Mouse (Mus musculus) kidney, postnatal 4 days (tissue): ENCODE data around the gene Mrpl39.

ENCODE experiments used
- DNase-seq, 2 experiments: peaks; one replicate each; pipeline ENCODE4 v3.0.0; 2021; ENCODE audit warnings: mixed read lengths in 2 of 2

Gene Mrpl39

DNA sequence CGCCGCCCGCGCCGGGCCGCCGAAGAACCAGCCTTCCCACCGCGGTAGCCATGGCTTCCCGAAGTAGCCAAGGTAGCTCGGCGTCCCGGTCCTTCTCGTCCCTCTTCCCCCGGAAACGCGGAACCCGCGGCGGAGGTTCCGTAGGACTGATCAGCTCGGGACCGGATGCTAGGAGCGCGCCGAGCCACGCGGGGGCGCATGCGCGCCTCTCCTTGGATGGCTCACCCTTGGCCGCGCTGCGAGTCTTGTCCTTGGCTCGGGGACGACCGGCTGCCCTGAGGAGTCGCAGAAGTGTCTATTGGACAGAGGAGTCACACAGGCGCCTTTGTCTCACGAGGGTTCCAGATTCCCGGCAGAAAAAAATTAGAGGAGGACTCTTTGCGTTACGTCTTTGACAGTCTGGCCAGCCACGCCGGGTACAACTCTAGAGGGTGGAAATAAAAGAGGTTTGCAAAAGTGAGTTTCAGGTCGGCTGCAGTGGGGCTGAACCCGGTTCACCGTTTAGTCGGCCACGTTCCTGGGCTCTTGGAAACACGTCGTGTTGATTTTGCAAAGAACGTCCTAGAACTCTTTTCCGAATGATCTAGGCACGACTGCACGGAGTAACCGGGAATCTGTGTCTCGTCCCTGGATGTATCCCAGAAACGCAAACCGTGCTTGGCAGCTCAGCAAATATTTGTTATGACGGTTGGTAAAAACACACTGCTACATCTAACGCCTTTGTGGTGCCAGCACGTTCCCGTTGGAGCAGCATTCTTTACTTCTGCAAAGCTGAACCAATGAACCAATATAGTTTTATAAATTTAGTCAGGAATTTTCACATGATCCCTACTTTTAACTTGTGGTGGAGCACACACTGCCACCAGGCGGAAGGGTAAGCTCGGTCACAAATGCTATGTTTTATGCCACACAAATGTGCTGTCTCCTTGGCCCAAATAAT, at the start of gene Mrpl39:
Gene Mrpl39 (minus strand): TSS at position 577 of the 940 bp plus-strand sequence.
- DNase-seq, result peak; percentile 97 to 99

DNA sequence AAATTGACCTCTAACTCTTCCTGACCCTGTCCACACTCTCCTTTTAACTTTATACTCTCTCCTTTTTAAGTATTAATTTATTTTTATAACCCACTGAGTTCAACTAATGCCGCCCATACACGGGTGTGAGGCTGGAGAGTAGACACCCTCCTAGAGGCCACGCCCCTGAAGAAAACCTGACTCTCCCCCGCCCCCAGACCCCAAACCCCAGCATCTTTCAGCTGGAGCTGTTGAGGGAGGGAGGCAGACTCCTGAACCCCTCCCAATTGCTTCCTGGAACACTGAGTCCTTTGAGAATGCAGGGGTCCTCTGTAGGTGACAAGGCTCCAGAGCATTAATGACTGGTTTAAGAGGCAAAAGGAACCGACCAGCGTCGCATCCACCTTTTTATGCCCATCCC, 49.4 kb upstream of the Mrpl39 start:
- no peak for DNase-seq

DNA sequence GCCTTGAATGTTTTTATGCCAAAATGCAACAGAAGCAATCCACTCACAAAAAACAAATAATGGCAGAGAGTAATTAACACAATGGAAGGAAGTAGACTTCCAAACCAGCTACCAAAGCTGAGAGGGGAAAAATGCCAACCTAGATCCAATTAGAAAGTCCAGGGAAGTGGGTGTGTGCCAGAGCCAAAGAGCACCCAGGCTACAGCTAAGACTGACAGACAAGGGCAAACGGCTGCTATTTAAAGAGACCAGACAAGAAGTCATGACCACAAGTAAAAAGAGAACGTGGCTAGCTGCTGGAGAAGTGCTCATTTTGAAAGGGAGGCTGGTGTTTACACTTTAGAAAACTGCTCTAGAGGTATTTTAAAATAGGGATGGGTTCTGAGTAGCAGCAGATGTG, 47.7 kb upstream of the Mrpl39 start:
- no peak for DNase-seq

DNA sequence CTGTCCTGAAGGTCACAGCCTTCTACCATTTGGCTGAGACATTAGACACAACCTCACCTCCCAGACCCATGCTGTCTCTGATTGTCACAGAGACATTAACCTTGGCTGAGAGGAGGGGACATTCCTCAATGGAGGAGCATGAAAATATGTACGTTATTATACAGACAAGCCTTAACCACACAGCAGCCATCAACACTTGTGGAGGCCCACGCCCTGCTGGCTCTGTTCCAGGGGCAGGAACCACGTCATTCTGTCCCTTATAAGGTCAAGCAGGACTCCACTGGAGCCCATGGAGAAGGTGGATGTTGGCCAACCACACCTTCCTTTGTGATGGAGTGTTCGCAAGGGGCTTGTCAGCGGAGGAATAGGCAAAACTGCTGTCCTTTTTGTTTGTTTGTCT, 44.2 kb upstream of the Mrpl39 start:
- no peak for DNase-seq

DNA sequence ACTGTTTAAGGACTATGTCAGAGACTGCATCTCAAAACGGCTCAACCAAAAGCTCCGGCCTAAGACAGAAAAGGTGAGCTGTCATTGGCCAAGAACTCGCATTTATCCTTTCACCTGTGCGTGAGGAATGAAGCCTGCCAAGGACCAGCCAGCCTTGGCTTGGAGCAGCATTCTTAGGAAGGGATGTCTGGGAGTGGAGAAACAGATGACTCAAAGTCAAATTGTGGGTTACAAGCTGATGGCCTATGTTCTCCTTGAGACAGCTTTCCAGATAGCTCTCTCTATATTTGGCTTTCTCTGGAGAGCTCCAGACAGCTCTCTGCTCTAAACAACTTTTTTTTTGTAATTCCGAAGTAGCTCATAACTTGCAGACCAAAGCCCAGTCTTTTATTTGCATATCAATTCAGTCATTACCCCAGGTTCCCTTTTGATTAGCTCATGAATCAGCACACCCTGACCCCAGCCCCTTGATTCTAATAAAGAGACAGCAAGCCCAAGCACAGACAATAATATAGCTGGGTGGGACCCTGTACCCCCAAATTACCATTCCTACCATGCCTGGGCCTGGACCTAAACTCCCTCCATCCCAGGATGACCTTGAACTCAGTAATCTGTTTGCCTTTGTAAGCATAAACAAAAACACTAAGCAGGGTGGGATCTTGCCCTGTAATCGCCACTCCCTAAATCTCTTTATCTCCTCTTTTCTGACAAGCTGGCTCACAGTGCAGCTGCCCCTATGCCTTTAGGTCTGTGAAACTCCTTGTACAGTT, 43.5 kb upstream of the Mrpl39 start:
- DNase-seq, result no peak

DNA sequence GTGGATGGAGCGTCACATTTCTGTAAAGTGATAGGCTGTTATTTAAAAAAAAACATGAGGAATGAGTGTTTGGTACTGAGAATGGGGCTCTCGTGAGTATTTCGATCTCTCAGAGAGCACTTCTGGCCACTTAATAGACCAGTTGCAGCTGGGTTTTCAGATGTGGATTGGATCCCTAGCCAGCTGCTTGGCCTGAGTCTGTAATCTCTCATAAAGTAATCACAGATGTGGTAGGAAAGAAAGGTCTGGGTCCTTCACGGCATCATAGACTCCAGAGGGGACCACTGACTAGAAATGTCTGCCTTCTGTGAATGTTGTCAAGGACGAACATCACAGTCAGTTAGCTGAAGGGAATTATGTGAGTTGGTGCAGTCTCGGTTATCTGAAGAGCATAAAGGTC, 42.9 kb upstream of the Mrpl39 start:
- DNase-seq, result no peak

DNA sequence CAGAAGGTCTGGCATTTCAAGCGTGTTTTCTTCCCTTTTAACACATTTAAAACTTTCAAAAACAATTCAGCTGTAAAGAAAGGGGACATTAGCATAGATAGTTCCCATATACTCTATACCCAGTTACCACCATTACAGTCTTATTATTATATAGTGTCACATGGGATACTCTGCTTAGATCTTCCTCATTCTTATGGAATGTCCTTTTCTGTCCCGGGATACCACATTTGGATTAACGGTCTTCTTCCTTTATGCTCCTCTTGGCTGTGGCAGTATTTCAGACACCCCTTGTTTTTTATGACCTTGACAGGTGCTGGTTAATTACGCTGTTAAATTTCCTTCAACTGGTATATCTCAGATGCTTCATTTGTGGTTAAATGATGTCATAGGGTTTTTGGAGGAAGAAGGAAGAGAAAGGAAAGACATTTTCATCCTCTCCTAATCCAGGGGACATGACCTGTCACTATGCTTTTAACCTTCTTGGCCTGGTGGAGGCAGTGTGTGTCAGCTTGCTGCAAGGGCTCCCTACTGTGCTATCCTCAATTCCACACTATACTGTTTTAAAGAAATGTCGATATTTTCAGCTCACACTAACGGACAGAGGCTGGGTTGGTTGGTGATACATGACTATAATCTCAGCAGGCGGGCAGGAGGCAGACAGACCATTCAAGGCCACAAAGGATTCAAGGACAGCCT, 40.7 kb upstream of the Mrpl39 start:
- DNase-seq, result no peak

DNA sequence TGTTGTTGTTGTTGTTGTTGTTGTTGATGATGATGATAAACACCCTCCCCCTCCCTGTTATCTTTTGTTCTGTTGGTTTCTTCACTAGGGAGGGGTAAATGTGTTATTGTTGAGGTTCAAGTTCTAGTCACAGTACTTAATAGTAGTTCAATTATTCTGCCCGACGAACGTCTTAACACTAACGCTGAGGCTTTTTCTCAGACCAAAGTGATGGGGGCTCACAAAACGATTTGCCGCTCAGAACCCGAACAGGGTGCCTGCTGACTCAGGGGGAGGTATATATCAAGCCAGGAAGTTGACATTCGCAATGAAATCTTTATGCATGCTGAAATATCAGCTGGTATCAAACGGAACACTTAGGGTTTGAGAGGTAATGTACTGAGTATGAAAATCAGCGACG, 39.8 kb upstream of the Mrpl39 start:
- no peak for DNase-seq

DNA sequence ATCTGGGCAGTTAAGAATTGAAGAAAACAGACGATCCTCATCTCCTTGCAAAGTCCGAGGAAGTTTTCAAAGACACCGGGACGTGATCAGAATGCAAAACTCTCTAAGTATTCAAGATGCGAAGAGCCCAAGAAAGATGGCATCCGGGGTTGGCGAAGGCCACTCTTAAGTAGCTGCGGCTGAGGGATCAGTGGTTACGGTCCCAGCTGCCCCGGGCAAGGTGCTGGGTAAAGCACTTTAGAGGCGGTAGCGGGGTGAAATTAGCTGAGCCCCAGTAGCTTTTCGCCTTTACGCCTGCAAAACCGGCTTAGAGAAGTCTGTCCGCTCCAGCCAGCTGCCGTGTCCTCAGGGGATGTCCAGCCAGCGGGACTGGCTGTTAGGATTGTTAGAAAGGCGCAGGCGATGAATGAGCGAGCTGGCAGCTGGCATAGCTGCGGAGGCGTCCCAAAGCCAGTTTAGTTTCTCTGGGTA, 39.3 kb upstream of the Mrpl39 start:
- DNase-seq, result peak; percentile 58 to 61

DNA sequence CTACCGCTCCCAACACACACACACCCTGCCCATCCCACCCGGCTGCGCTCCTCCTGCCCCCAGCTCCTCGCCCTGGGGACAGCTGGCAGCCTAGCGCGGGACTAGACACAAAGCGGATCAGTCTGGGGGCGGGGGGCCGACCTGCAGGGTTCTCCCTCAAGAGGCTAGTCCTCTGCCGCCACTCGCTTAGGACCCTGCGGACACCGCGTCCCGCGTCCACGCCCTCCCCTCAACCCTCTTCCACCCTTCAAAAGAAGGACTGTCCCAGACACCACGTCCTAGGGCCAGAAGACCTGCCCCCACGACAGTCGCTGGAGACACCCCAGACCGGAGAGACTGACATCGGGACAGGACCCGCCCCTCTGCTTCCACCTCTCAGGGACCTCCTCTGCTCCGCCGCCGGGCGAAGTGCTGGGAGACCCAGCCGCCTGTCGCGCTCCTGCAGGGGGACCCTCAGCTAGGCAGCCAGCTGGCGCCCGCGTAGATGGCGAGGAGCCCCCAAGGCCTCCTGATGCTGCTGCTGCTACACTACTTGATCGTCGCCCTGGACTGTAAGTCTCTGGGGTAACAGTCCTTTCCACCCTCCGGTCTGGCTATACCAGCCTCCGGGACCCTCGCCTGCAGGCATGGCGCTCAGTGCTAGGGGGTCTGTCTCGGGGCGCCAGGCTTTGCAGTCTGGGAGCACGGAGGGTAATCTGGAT, 38.6 kb upstream of the Mrpl39 start, which contains the start of gene Jam2:
Gene Jam2 (plus strand): TSS at position 121 of the 701 bp plus-strand sequence.
- DNase-seq, result peak; percentile 69 to 77

DNA sequence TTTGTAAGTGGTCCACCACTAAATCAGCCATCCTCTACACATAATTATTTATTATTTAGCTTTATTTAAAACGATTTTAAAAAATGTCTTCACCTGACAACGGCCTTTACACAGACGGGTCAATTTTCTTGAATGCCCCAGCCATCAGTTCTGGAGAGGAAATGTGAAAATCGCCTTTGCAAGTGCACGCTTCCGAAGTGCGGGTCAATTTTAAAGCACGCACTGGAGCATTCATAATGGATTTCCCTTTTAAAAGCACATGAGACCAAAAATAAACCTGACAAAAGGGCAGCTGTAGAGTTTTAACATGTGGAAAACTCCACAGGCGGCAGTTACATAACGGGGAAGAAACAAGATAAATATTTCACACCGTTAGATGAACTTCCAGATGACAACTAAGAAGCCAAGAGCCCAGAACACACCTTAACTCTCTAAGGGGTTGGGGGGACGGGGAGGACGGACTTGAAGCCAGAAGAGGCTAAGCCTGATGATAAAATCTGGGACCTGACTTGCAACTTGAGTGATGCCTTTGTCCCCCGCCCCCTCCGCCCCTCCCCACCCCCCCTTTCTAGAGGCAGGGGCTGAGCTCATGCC, 37.8 kb upstream of the Mrpl39 start:
- DNase-seq, result no peak

DNA sequence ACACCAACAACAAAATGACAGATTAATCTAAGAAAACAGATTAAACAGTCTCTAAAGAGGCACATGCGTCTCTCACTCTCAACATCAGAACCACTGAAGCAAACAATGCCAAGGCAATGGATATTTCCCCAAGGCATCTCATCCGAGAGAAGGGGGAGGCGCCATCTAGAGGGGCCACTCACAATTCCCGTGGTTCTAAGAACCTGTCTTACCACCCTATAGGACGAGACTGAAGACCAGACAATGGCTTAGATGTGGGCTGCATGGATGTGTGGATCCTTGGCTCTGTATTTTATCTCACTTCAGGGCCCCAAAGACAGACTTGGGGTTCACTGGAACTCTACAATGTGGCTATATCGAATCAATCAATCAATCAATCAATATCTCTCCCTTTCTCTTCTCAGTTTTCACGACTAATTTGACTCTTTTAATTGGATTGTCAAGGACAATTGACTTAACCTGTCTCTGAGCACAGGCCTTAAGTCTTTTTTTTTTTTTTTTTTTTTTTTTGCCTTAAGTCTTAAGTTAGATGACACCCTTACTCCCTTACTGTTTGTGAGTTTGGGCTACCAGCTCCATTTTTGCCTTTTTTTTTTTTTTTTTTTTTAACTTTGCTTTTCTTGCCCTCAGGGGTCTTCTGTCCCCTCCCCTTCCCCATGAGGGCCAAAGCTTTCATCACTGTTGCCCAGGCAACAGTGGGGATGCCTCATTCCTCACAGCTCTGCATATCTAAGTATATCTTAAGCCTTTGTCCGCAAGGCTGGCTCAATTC, 37.1 kb upstream of the Mrpl39 start:
- peak; percentile 7 to 15 for DNase-seq

DNA sequence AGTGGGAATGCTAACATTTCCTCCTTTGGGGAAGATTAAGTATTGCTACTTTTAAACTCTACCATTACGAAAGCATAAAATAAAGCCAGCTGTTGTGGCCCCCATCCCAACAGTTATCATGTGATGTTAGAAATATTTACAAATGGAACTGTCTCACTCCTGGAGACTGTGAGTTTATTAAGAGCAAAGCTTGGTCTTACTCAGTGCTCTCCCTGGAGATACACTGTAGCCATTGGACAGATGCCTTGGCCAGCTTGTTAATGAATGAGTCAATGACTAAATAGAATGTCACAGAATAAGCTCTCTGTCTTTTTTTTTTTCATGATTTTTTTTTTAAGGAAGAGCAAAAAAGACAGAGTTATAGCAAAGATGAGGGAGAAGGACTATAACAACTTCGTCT, 35.9 kb upstream of the Mrpl39 start:
- no peak for DNase-seq

DNA sequence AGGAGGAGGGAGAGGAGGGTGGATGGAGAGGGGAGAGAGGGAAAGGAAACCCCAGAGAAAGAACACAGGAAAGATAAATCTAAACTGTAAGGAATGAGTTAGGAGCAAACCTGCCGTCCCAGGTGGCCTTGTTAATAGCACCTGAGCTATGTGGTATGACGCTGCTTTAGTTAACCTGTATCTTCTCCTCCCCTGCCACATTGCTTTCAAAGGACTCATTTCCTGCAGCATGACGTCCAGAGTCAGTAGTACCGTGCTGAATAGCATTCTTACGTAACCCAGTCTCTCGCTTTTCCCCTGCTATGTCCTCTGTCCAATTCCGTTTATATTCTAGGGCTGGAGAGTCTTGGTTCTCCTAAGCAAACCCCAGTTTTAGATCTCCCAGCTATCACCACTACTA, 35.3 kb upstream of the Mrpl39 start:
- DNase-seq, result no peak

DNA sequence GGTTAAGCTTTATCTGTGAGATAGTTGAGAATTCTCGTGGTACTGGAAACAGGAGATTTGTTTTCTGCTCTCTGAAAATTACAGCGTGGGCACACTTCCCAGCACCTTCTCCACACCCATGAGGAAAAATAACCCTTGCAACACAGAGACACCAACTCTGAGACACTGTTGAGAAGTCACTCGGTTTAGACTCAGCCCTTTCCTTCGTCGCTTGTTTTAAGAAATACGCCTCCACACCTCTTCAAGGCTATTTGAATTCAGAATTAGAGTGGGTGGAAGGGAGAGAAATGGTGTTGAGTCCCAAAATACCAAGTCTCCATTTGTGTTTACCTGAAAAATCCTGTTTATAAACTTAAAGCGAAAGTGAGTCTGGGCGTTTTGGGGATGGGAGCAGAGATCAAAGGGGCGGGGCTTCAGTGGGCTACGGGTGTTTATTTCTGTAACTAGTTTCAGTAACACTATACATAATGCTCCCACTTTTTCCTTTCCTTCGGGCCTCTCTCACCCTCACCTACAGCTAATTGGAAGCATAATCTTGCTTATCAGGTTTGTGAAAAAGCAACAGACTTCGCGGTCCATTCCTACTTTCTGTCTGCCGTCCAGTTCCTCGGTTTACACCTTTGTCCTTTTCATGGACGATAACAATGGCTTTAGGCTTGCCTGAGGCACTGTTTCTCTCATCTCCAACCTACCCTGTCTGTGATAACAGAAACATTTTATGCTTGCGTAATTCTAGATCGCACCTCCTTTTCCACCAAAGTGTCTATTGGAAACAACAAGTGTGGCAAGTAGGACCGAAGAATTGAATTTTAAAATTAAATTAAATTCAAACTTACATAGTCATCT, 34.3 kb upstream of the Mrpl39 start:
- no peak for DNase-seq

DNA sequence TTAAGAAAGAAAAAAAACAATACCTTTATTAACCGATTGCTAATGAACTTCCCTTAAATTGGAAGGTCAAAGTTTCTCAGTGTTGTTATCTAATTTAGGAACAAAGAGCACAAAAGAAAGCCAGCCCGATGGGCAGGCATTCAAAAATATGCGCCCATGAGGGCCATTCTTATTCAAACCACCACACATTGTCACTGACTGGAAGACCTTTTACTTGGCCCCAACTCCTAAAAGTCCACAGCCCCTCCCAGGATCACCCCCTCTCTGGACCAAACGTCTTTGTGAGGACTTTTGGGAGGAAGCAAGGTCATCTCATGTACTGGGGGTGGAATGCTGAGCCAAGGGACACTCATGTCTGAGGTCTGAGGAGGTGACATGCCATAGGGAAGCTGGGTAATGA, 33.6 kb upstream of the Mrpl39 start:
- no peak for DNase-seq

DNA sequence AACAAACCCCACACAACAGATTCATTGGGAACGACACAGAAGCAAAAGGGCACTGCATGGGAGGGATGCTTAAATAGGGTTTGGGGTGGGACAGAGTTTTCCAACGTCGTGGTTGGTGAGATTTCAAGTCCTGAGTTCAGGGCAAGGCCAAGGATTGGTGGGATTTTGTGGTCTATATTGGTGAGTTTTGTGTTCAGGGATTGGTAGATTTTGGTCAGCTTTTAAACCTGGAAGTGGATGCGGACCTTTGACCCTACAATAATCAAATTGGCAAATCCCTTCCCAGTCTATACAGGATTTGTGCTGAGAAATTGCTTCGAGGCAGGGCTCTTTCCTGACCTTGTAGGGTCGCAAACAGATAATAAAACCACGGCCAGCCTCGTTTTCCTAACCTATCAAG, 32.4 kb upstream of the Mrpl39 start:
- no peak for DNase-seq

DNA sequence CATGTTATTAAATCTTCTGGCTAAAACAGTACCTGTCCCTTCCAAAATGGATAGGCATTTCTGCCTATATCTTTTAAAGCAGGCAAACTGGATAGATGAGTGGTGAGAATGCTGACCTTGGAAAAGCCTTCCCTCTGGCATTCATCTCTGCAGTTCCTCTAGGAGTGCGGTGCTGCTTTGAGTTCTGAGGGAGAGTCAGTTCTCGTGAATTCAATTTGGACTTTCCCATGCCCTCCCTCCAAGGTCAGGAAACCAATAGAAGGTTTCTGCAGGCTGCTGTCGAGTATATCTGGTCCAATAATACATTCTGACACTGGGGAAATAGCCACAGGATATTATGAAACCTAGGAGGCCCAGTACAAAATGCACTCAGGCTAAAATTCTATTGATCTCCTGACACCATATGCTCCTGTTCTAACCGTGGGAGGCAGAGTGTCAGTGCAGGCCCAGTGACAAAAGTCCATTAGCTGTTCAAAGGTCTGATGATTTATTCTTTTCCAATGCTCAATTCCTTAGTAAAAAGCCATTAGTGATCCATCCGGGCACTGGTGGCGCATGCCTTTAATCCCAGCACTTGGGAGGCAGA, 10.3 kb upstream of the Mrpl39 start:
- no peak for DNase-seq

DNA sequence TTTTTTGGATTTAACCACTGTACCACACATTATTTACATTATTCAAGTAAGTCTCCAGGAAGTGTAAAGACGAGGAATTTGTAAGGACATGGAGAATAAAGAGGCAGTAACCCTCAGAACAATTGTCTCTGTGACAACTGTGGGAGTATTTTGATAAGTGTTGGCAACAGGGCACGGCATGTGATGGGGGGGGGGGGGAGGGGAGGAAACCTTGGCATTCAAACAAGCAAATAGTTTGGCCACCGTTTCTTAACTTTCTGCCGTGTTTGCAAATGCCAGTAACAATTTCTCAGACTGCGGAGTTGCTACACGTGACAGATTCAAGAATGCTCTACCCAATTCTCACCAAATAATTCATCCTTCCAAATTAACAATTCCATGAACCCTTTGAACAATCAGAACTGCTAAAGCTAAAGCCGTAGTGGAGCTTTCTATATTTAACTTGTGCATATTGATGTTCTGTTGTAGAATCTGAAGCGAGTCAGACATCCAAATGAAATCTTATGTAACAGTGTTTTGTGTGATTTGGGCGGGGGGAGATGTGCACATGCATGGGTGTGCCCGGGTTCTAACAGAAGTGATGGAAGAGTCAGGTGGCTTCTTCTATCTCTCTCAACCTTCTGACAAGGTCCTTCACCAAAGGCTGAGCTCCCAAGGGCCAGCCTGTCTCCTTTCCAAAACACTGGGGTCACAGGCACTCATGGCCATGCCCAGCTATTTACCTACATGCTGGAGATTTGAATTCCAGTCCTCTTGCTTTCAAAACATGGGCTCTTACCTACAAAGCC, 9.4 kb upstream of the Mrpl39 start:
- no peak for DNase-seq
